Mouse (Mus musculus) C2C12 (cell line): ENCODE data around the gene Dyx1c1.

Experiments used
- CEBPB ChIP-seq: IDR thresholded peaks from one replicate; pipeline ENCODE4 v1.6.1; 2011; ENCODE audit warnings: low read depth, mild to moderate bottlenecking, control low read depth, moderate library complexity
- CTCF ChIP-seq: IDR thresholded peaks from one replicate; pipeline ENCODE4 v1.5.1; 2011; ENCODE audit not compliant: control insufficient read depth, insufficient read depth, insufficient read length
- FOSL1 ChIP-seq: IDR thresholded peaks from one replicate; pipeline ENCODE4 v1.8.0; 2011; ENCODE audit warnings: mild to moderate bottlenecking, low read length; ENCODE audit not compliant: poor library complexity, insufficient read depth, severe bottlenecking
- MYOD1 ChIP-seq: IDR thresholded peaks from one replicate; pipeline ENCODE4 v1.6.1; 2011; ENCODE audit warnings: low read depth; ENCODE audit not compliant: control insufficient read depth, insufficient read length
- MYOG ChIP-seq: IDR thresholded peaks from one replicate; pipeline ENCODE4 v1.6.1; 2011; ENCODE audit not compliant: control insufficient read depth, insufficient read length; ENCODE audit errors: extremely low read depth
- USF1 ChIP-seq: IDR thresholded peaks from one replicate; pipeline ENCODE4 v1.6.1; 2011; ENCODE audit warnings: low read depth, mild to moderate bottlenecking, control low read depth, moderate library complexity

GRCm38 (mm10) chr9:73020566-73021097 lies 62.0 kb downstream of the Dyx1c1 start:
- TF ChIP-seq CTCF (no peak), USF1 (no peak), MYOG (no peak), FOSL1 (no peak), CEBPB (no peak), MYOD1 (no peak)
